ENCODE assay signal across 8 mouse cellular contexts in genomic region chr5:115237803-115238728, GRCm38 (mm10). TPM values are rescaled to one million over a fixed set of nuclear protein-coding genes. Genes with fewer than 3 reads are reported as not detected.
DNase-seq lines count a peak whose midpoint lies in the region; ATAC-seq and TF ChIP-seq lines count a peak whose summit lies in the region.

No protein-coding gene starts in this region.

- ATAC-seq in forebrain, embryonic 12.5 days (ENCODE audit: low FRiP score), result peak; percentile 80
- ATAC-seq in liver, postnatal 0 days, result peak; percentile 87
- ATAC-seq in neural tube, embryonic 14.5 days (ENCODE audit: low read depth), result peak; percentile 84

- TF ChIP-seq RAD21 in CH12.LX (IDR thresholded peaks at IDR 0.05; ENCODE audit: low read depth, low read length), result no peak

- TF ChIP-seq EP300 in CH12.LX (IDR thresholded peaks at IDR 0.05; ENCODE audit: low read length), result no peak
- no peak for TF ChIP-seq EP300 in liver, postnatal 0 days (IDR thresholded peaks at IDR 0.05; ENCODE audit: low read depth)

- peak overlapping the region; percentile 12 for H3K27ac ChIP-seq in CH12.LX (ENCODE audit: insufficient read depth, low read depth)
- 0 out of 2 replicates have a peak overlapping the region, but pooled peaks have one; percentile 66 for H3K27ac ChIP-seq in forebrain, embryonic 12.5 days
- peak overlapping the region; percentile 41 for H3K27ac ChIP-seq in liver, postnatal 0 days (ENCODE audit: low read depth)
- peak overlapping the region; percentile 57; the same call in 1 of the 2 replicates for H3K27ac ChIP-seq in neural tube, embryonic 14.5 days (ENCODE audit: low read depth, low read length)

- no peaks in the 10 kb centered on the region for H3K27me3 ChIP-seq in CH12.LX (replicated peaks)
- peaks cover 35% of the 10 kb centered on the region for H3K27me3 ChIP-seq in forebrain, embryonic 12.5 days
- H3K27me3 ChIP-seq in liver, postnatal 0 days (ENCODE audit: insufficient read depth, low read length), result peaks cover 20% of the 10 kb centered on the region
- H3K27me3 ChIP-seq in neural tube, embryonic 14.5 days (ENCODE audit: control insufficient read depth, insufficient read depth, low read length), result no peaks in the 10 kb centered on the region

- peak overlapping the region; percentile 54 for H3K9ac ChIP-seq in CH12.LX (ENCODE audit: insufficient read depth, low read depth)
- peak overlapping the region; percentile 87 for H3K9ac ChIP-seq in forebrain, embryonic 12.5 days
- H3K9ac ChIP-seq in liver, postnatal 0 days (replicated peaks), result peak overlapping the region; percentile 78
- H3K9ac ChIP-seq in neural tube, embryonic 14.5 days (replicated peaks; ENCODE audit: low read depth, low read length), result peak overlapping the region; percentile 80

- H3K9me3 ChIP-seq in CH12.LX (replicated peaks; ENCODE audit: low read length), result no peaks in the 10 kb centered on the region
- no peaks in the 10 kb centered on the region for H3K9me3 ChIP-seq in forebrain, embryonic 12.5 days
- H3K9me3 ChIP-seq in liver, postnatal 0 days (ENCODE audit: low read length), result no peaks in the 10 kb centered on the region
- H3K9me3 ChIP-seq in neural tube, embryonic 14.5 days (ENCODE audit: control insufficient read depth, low read length), result no peaks in the 10 kb centered on the region

- H3K4me3 ChIP-seq in CH12.LX (replicated peaks in 1 of 3; ENCODE audit: low read depth in 2 of 3, low read length in 2 of 3, poor library complexity in 1 of 3), result peak overlapping the region; percentile 54 to 95 (median 90)
- H3K4me3 ChIP-seq in forebrain, embryonic 12.5 days (replicated peaks), result peak overlapping the region; percentile 90
- H3K4me3 ChIP-seq in liver, postnatal 0 days (ENCODE audit: low read depth, low read length), result peak overlapping the region; percentile 81
- peak overlapping the region; percentile 81 for H3K4me3 ChIP-seq in neural tube, embryonic 14.5 days (ENCODE audit: low read depth, low read length)

- H3K79me2 ChIP-seq in CH12.LX (replicated peaks; ENCODE audit: control insufficient read depth, extremely low read depth, insufficient read depth, poor library complexity, severe bottlenecking), result peaks cover 19% of the 10 kb centered on the region

- intact Hi-C loops in heart, postnatal 10 days (cut with DNase I), result loop anchor here (2.0 to 5.0 kb wide), 2 partner anchors 111 to 261 kb away; partner anchors contain the start of gene Cox6a1

- H3K4me1 ChIP-seq in CH12.LX (ENCODE audit: control insufficient read depth in 1 of 2, insufficient read depth in 2 of 2), result peaks cover 0 to 9% of the 10 kb centered on the region in 2 experiments; a peak in 2 of 4 replicates
- peaks cover 26% of the 10 kb centered on the region for H3K4me1 ChIP-seq in forebrain, embryonic 12.5 days
- H3K4me1 ChIP-seq in liver, postnatal 0 days (ENCODE audit: insufficient read depth), result peaks cover 14% of the 10 kb centered on the region; the same call in 1 of the 2 replicates
- H3K4me1 ChIP-seq in neural tube, embryonic 14.5 days (ENCODE audit: control insufficient read depth, insufficient read depth, low read length), result peaks cover 8% of the 10 kb centered on the region

- H3K4me2 ChIP-seq in CH12.LX (ENCODE audit: insufficient read depth, low read depth, poor library complexity, severe bottlenecking), result peak overlapping the region; percentile 87
- peak overlapping the region; percentile 94 for H3K4me2 ChIP-seq in forebrain, embryonic 12.5 days
- H3K4me2 ChIP-seq in liver, postnatal 0 days (ENCODE audit: low read depth, low read length), result peak overlapping the region; percentile 88
- H3K4me2 ChIP-seq in neural tube, embryonic 14.5 days (ENCODE audit: low read depth, low read length), result peak overlapping the region; percentile 86

- dilution Hi-C loops in CH12.LX (cut with MboI; ENCODE audit: extremely low pct_ligation_motif_present, extremely low pct_unique_long_range_greater_than_20kb, low sequenced_read_pairs), result no loop called here

- DNase-seq in CH12.LX (ENCODE audit: extremely low read depth), result peak; percentile 90
- DNase-seq in c-Kit-positive CD71-positive TER-119-negative erythroid progenitor cells, embryonic 14.5 days (ENCODE audit: low read depth), result peak; percentile 86
- DNase-seq in heart, postnatal 10 days, result peak; percentile 95
- DNase-seq in large intestine, adult 2 months (ENCODE audit: low read depth, low spot score), result peak; percentile 75
- DNase-seq in liver, postnatal 0 days, result peak; percentile 93
- DNase-seq in testis, postnatal 10 days (ENCODE audit: low spot score), result peak; percentile 94

- peak; percentile 89 for TF ChIP-seq POLR2A in CH12.LX (IDR thresholded peaks at IDR 0.05; ENCODE audit: low read depth, low read length)

- in situ Hi-C loops in CH12.LX (cut with MboI; ENCODE audit: low pct_ligation_motif_present, low pct_unique_long_range_greater_than_20kb, low sequenced_read_pairs), result loop anchor here (5.0 kb wide), 2 partner anchors 111 to 261 kb away; no protein-coding TSS in a partner anchor

- WGBS in forebrain, embryonic 12.5 days, result under 1% methylated on average over 86 of the region's 88 CpGs
- under 1% methylated on average over 88 of the region's 88 CpGs for WGBS in large intestine, adult 2 months
- under 1% methylated on average over 88 of the region's 88 CpGs for WGBS in liver, postnatal 0 days (ENCODE audit: insufficient replicate concordance)
- under 1% methylated on average over 86 of the region's 88 CpGs for WGBS in neural tube, embryonic 14.5 days

- TF ChIP-seq CTCF in CH12.LX (conservative IDR thresholded peaks at IDR 0.05 in 1 of 2, IDR thresholded peaks at IDR 0.05 in 1 of 2; ENCODE audit: low read depth in 2 of 2, low read length in 2 of 2), result peak in 1 of 2 experiments; percentile 13; a peak in 1 of 4 replicates
- no peak for TF ChIP-seq CTCF in liver, postnatal 0 days (IDR thresholded peaks at IDR 0.05; ENCODE audit: low read depth)

- peaks cover 34 to 38% of the 10 kb centered on the region in 2 experiments for H3K36me3 ChIP-seq in CH12.LX (replicated peaks in 1 of 2; ENCODE audit: control insufficient read depth in 1 of 2, insufficient read depth in 1 of 2, low read length in 1 of 2)
- peaks cover 34% of the 10 kb centered on the region for H3K36me3 ChIP-seq in forebrain, embryonic 12.5 days (replicated peaks)
- H3K36me3 ChIP-seq in liver, postnatal 0 days (replicated peaks; ENCODE audit: insufficient read depth, low read length), result peaks cover 36% of the 10 kb centered on the region
- peaks cover 31% of the 10 kb centered on the region for H3K36me3 ChIP-seq in neural tube, embryonic 14.5 days (ENCODE audit: control insufficient read depth, insufficient read depth, low read length)

TF ChIP-seq in CH12.LX, 34 proteins besides CTCF, POLR2A, EP300 and RAD21 (continues in another document):
- TF ChIP-seq CHD2 (IDR thresholded peaks at IDR 0.05; ENCODE audit: low read length) (no peak), CHD1 (IDR thresholded peaks at IDR 0.05; ENCODE audit: low read depth, low read length) (no peak), MXI1 (IDR thresholded peaks at IDR 0.05; ENCODE audit: low read depth, low read length) (peak; percentile 89), USF1 (IDR thresholded peaks at IDR 0.05; ENCODE audit: low read depth, low read length) (no peak), BHLHE40 (IDR thresholded peaks at IDR 0.05; ENCODE audit: low read depth, low read length) (no peak), ZNF384 (IDR thresholded peaks at IDR 0.05; ENCODE audit: low read depth, low read length) (no peak), NELFE (IDR thresholded peaks at IDR 0.05; ENCODE audit: low read depth, low read length) (peak; percentile 84), UBTF (IDR thresholded peaks at IDR 0.05; ENCODE audit: low read depth, low read length) (0 out of 2 replicates have a peak, but pooled peaks have one; percentile 25)

RNA-seq across cellular contexts. Expression of gene Pop5, which starts 2.4 kb away (rescaled TPM):
- total RNA-seq in CH12.LX (2012; rRNA removed) (236 and 301 TPM in 2 replicates), CH12.LX (2014; rRNA removed) (156 and 161 TPM in 2 replicates)
- 127 and 163 TPM in 2 replicates for polyA plus RNA-seq in CH12.LX (2012; ENCODE audit: insufficient read length, low read depth)
- 90.5 and 97.1 TPM in 2 replicates for polyA plus RNA-seq in forebrain, embryonic 12.5 days (2016; fragmentation: Nextera tagmentation; extraction: Ambion mirVana)
- total RNA-seq in heart, postnatal 10 days (2021), result 10 to 100 TPM; 28.9 to 30.8 TPM
- 68.2 and 68.5 TPM in 2 replicates for polyA plus RNA-seq in large intestine, adult 2 months (2012; rRNA removed)
- 58.7 and 61.8 TPM in 2 replicates for polyA plus RNA-seq in liver, postnatal 0 days (2015; fragmentation: Nextera tagmentation; extraction: Ambion mirVana)
- polyA plus RNA-seq in neural tube, embryonic 14.5 days (2014; fragmentation: Nextera tagmentation; extraction: Ambion mirVana), result 116 and 121 TPM in 2 replicates

RNA-seq across cellular contexts. Expression of gene Rnf10, which starts 34.6 kb away (rescaled TPM):
- total RNA-seq in CH12.LX (2012; rRNA removed) (63.6 and 68.5 TPM in 2 replicates), CH12.LX (2014; rRNA removed) (38.5 and 39.9 TPM in 2 replicates)
- polyA plus RNA-seq in CH12.LX (2012; ENCODE audit: insufficient read length, low read depth), result 154 and 187 TPM in 2 replicates
- polyA plus RNA-seq in forebrain, embryonic 12.5 days (2016; fragmentation: Nextera tagmentation; extraction: Ambion mirVana), result 187 and 195 TPM in 2 replicates
- 100 to 1,000 TPM; 296 to 317 TPM for total RNA-seq in heart, postnatal 10 days (2021)
- 111 and 116 TPM in 2 replicates for polyA plus RNA-seq in large intestine, adult 2 months (2012; rRNA removed)
- polyA plus RNA-seq in liver, postnatal 0 days (2015; fragmentation: Nextera tagmentation; extraction: Ambion mirVana), result 75.4 and 78.4 TPM in 2 replicates
- 94.0 and 116 TPM in 2 replicates for polyA plus RNA-seq in neural tube, embryonic 14.5 days (2014; fragmentation: Nextera tagmentation; extraction: Ambion mirVana)

RNA-seq across cellular contexts. Expression of gene Coq5, which starts 41.4 kb away (rescaled TPM):
- total RNA-seq in CH12.LX (2012; rRNA removed) (46.7 and 46.8 TPM in 2 replicates), CH12.LX (2014; rRNA removed) (41.9 and 46.7 TPM in 2 replicates)
- 42.3 and 43.9 TPM in 2 replicates for polyA plus RNA-seq in CH12.LX (2012; ENCODE audit: insufficient read length, low read depth)
- 54.3 and 57.1 TPM in 2 replicates for polyA plus RNA-seq in forebrain, embryonic 12.5 days (2016; fragmentation: Nextera tagmentation; extraction: Ambion mirVana)
- 100 to 1,000 TPM; 131 to 134 TPM for total RNA-seq in heart, postnatal 10 days (2021)
- polyA plus RNA-seq in large intestine, adult 2 months (2012; rRNA removed), result 16.0 and 17.1 TPM in 2 replicates
- polyA plus RNA-seq in liver, postnatal 0 days (2015; fragmentation: Nextera tagmentation; extraction: Ambion mirVana), result 19.5 and 19.6 TPM in 2 replicates
- 58.5 and 61.8 TPM in 2 replicates for polyA plus RNA-seq in neural tube, embryonic 14.5 days (2014; fragmentation: Nextera tagmentation; extraction: Ambion mirVana)

RNA-seq across cellular contexts. Expression of gene Cabp1, which starts 43.9 kb away (rescaled TPM):
- total RNA-seq in CH12.LX (2012; rRNA removed), result 0.71 and 1.7 TPM in 2 replicates
- 0.38 and 0.59 TPM in 2 replicates for total RNA-seq in CH12.LX (2014; rRNA removed)
- 1.7 and 1.8 TPM in 2 replicates for polyA plus RNA-seq in CH12.LX (2012; ENCODE audit: insufficient read length, low read depth)
- polyA plus RNA-seq in forebrain, embryonic 12.5 days (2016; fragmentation: Nextera tagmentation; extraction: Ambion mirVana), result 6.0 and 6.1 TPM in 2 replicates
- 1 to 10 TPM; 6.4 to 6.6 TPM for total RNA-seq in heart, postnatal 10 days (2021)
- 1.1 and 1.4 TPM in 2 replicates for polyA plus RNA-seq in large intestine, adult 2 months (2012; rRNA removed)
- polyA plus RNA-seq in liver, postnatal 0 days (2015; fragmentation: Nextera tagmentation; extraction: Ambion mirVana), result not detected in 2 replicates
- polyA plus RNA-seq in neural tube, embryonic 14.5 days (2014; fragmentation: Nextera tagmentation; extraction: Ambion mirVana), result 28.1 and 30.3 TPM in 2 replicates

Comparison
In these comparisons a context has a peak if more than half of its experiments do, and no peak if none do; other contexts are left out.
1. Peak in every context shown above with its lines: DNase-seq, ATAC-seq, H3K4me3 ChIP-seq and H3K27ac ChIP-seq.
2. H3K27ac ChIP-seq: peak in every context shown above with its lines; median percentile 66 in forebrain, embryonic 12.5 days; 57 in neural tube, embryonic 14.5 days; 41 in liver, postnatal 0 days; 12 in CH12.LX.